In the genomic region with DNA sequence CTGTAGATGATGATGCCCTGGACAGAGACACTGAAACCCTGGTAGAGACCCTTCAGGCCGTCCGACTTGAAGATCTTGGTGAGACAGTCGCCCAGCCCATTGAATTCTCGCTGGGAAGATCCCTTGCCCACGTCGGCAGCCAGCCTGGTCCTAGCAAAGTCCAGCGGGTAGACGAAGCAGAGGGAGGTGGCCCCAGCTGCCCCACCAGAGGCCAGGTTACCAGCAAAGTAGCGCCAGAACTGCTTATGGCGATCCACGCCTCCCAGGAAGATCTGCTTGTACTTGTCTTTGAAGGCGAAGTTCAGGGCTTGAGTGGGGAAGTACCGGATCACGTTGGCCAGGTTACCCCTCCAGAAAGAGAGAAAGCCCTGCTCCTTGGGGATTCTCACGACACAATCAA, we compare ENCODE assay signal across 9 mouse cellular contexts. TPM values are rescaled to one million over a fixed set of nuclear protein-coding genes. Genes with fewer than 3 reads are reported as not detected.
DNase-seq lines count a peak whose midpoint lies in the region; ATAC-seq lines count a peak whose summit lies in the region.
"Had no signal": no experiment of that assay in that cellular context is flagged by ENCODE, and none has a peak within 500 bp of the region (broad histone marks: within the 10 kb centered on the region; RNA-seq: fewer than 3 reads in every experiment).

No protein-coding gene starts in this region.

- peaks cover 5% of the 10 kb centered on the region; the same call in 1 of the 2 replicates for H3K4me1 ChIP-seq in hindbrain, embryonic 11.5 days (replicated peaks; ENCODE audit: control insufficient read depth, insufficient read depth, low read length)
- peaks cover 22% of the 10 kb centered on the region for H3K4me1 ChIP-seq in midbrain, embryonic 11.5 days (ENCODE audit: control insufficient read depth, insufficient read depth, low read length)

- no peaks in the 10 kb centered on the region for H3K9me3 ChIP-seq in hindbrain, embryonic 11.5 days (ENCODE audit: control insufficient read depth, low read length)
- no peaks in the 10 kb centered on the region for H3K9me3 ChIP-seq in midbrain, embryonic 11.5 days (ENCODE audit: control insufficient read depth, low read length)
- H3K9me3 ChIP-seq: liver, embryonic 15.5 days had no signal

- H3K27me3 ChIP-seq in hindbrain, embryonic 11.5 days (ENCODE audit: control insufficient read depth, insufficient read depth, low read length): no peaks in the 10 kb centered on the region
- H3K27me3 ChIP-seq in midbrain, embryonic 11.5 days (ENCODE audit: control insufficient read depth, insufficient read depth, low read length): no peaks in the 10 kb centered on the region

- H3K36me3 ChIP-seq in hindbrain, embryonic 11.5 days (ENCODE audit: control insufficient read depth, insufficient read depth, low read length): peaks cover 12% of the 10 kb centered on the region
- H3K36me3 ChIP-seq in midbrain, embryonic 11.5 days (ENCODE audit: control insufficient read depth, insufficient read depth, low read length): peaks cover 20% of the 10 kb centered on the region

- H3K4me2 ChIP-seq in hindbrain, embryonic 11.5 days (replicated peaks; ENCODE audit: low read depth, low read length): peak overlapping the region; percentile 78; the same call in 1 of the 2 replicates
- peak overlapping the region; percentile 85 for H3K4me2 ChIP-seq in midbrain, embryonic 11.5 days

- no peak overlapping the region for H3K27ac ChIP-seq in hindbrain, embryonic 11.5 days (ENCODE audit: low read depth, low read length)
- H3K27ac ChIP-seq in midbrain, embryonic 11.5 days (ENCODE audit: low read depth, low read length): no peak overlapping the region
- H3K27ac ChIP-seq: liver, embryonic 15.5 days had no signal

- ATAC-seq in hindbrain, embryonic 11.5 days (ENCODE audit: low FRiP score): no peak
- ATAC-seq in midbrain, embryonic 11.5 days (ENCODE audit: low FRiP score): no peak

- peak; percentile 8 to 11 for DNase-seq in spleen, adult 18-20 months
- DNase-seq in spleen, postnatal 14 days (ENCODE audit: low spot score in 2 of 2): no peak
- DNase-seq in cerebellum, postnatal 25 days: peak; percentile 43 to 49
- no peak for DNase-seq in hindbrain, embryonic 11.5 days (ENCODE audit: low spot score)
- no peak for DNase-seq in midbrain, embryonic 11.5 days (ENCODE audit: low spot score, missing footprints)
- DNase-seq in urinary bladder, postnatal 4 days (ENCODE audit: low spot score in 2 of 2): no peak
- no peak for DNase-seq in ovary, postnatal 10 days (ENCODE audit: low spot score)
- no peak for DNase-seq in lung, postnatal 14 days

- peak overlapping the region; percentile 74 for H3K4me3 ChIP-seq in hindbrain, embryonic 11.5 days (ENCODE audit: low read depth, low read length)
- 0 out of 2 replicates have a peak overlapping the region, but pooled peaks have one; percentile 81 for H3K4me3 ChIP-seq in midbrain, embryonic 11.5 days (ENCODE audit: low read depth, low read length)
- H3K4me3 ChIP-seq: liver, embryonic 15.5 days had no signal

- WGBS in hindbrain, embryonic 11.5 days: 83% methylated on average over 15 of the region's 15 CpGs
- 83% methylated on average over 15 of the region's 15 CpGs for WGBS in midbrain, embryonic 11.5 days

- H3K9ac ChIP-seq in hindbrain, embryonic 11.5 days (ENCODE audit: low read depth, low read length): peak overlapping the region; percentile 83; the same call in 1 of the 2 replicates
- peak overlapping the region; percentile 18; the same call in 1 of the 2 replicates for H3K9ac ChIP-seq in midbrain, embryonic 11.5 days (ENCODE audit: low read length)
- H3K9ac ChIP-seq: liver, embryonic 15.5 days had no signal

RNA-seq across cellular contexts. Expression of a gene that starts 2.0 kb away (rescaled TPM):
- polyA plus RNA-seq in hindbrain, embryonic 11.5 days (2014; fragmentation: Nextera tagmentation; extraction: Ambion mirVana): 486 and 529 TPM in 2 replicates
- 477 and 504 TPM in 2 replicates for polyA plus RNA-seq in midbrain, embryonic 11.5 days (2014; fragmentation: Nextera tagmentation; extraction: Ambion mirVana)

RNA-seq across cellular contexts. Expression of a gene that starts 57.1 kb away (rescaled TPM):
- 5.7 and 7.9 TPM in 2 replicates for polyA plus RNA-seq in hindbrain, embryonic 11.5 days (2014; fragmentation: Nextera tagmentation; extraction: Ambion mirVana)
- polyA plus RNA-seq in midbrain, embryonic 11.5 days (2014; fragmentation: Nextera tagmentation; extraction: Ambion mirVana): 5.9 and 7.1 TPM in 2 replicates

RNA-seq across cellular contexts. Expression of a gene that starts 57.5 kb away (rescaled TPM):
- polyA plus RNA-seq in hindbrain, embryonic 11.5 days (2014; fragmentation: Nextera tagmentation; extraction: Ambion mirVana): 18.5 and 21.9 TPM in 2 replicates
- polyA plus RNA-seq in midbrain, embryonic 11.5 days (2014; fragmentation: Nextera tagmentation; extraction: Ambion mirVana): 21.7 and 21.8 TPM in 2 replicates

Comparison
In these comparisons a context has a peak if more than half of its experiments do, and no peak if none do; other contexts are left out.
1. DNase-seq: peak in spleen, adult 18-20 months (2 of 2) and cerebellum, postnatal 25 days (2 of 2); none in spleen, postnatal 14 days (0 of 2), hindbrain, embryonic 11.5 days (single experiment), midbrain, embryonic 11.5 days (single experiment), urinary bladder, postnatal 4 days (0 of 2), ovary, postnatal 10 days (single experiment) and lung, postnatal 14 days (single experiment).